Mouse (Mus musculus): ENCODE data around the gene Igsf21. TPM values are rescaled to one million over a fixed set of nuclear protein-coding genes. Genes with fewer than 3 reads are reported as not detected.

Igsf21 gene
- polyA plus RNA-seq, 1 experiment, result 0.35 TPM

DNA sequence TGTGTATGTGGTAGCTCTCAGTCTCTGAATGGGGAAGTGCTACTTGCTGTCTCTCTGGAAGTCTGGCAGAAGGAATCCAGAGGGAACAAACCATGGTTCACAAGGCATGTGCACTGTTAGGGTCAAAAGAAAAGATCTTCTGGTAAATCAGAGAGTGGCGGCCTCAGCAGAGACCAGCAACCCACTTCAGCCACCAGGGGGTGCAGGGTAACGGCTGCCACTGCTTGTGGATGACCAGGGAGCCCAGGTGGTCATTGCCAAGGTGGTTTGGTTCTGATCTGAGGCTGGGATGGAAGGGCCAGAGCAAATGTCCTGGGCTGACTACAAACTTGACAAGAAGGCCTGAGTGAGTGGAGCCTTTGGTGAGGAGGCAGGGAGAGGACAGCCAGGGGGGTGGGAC, 150.3 kb downstream of the Igsf21 start:
- DNase-seq (ENCODE audit: low read depth), result no peak

DNA sequence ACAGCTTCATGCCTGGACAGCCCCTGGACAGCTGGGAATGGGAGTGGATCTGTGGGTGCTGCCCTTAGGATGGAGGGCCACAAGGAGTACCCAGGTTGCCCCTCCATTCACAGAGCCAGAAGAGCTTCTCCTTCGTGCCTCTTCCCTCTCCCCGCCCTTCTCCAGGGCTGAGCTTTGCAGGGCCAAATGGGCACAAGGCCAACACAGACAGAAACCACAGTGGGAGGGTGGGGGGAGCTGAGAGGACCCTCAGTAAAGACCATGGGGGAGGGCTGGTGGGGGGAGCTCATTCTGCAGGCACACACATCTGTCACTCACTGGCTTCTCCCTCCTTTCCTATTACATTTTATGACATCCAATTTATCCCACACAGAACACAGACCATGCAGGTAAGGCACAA, 151.7 kb downstream of the Igsf21 start:
- DNase-seq (ENCODE audit: low read depth), result no peak

DNA sequence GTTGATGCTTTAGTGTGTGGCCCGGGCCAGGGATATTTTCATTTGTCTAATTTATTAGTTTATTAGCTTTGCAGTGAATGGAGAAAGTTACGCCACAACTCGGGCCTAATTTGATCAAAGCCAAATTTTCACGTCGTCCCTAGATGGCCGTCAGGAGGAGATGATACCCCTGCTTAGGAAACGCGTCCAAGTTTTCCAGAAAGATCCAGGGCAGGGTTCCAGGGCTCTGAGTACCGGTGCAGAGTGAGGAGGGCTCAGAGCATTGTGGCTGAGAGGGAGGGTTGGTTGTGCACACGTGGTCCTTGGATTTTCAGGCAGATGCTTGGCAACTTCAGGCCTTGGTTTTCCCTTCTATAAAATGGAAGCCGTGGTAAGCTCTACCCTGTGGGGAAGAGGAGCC, 154.2 kb downstream of the Igsf21 start:
- DNase-seq (ENCODE audit: low read depth), result no peak

DNA sequence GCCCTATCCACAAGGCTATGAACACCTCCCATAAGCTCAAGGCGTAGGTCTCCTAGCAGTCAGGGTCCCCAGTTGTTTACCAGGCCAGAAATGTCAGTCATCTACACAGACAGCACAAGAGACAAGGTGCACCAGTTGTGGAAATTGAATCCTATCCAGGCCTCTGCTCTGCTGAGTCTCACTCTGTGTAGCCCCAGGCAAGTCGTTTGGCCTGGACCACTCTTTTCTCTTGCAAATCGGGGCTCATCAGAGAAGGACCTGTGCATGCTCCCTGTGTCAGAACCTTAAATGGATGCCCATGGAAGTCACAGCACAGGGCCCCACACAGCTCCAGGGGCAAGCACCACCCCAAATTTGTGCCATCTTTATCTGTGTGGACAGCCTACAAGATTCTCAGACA, 154.9 kb downstream of the Igsf21 start:
- DNase-seq (ENCODE audit: low read depth), result no peak

DNA sequence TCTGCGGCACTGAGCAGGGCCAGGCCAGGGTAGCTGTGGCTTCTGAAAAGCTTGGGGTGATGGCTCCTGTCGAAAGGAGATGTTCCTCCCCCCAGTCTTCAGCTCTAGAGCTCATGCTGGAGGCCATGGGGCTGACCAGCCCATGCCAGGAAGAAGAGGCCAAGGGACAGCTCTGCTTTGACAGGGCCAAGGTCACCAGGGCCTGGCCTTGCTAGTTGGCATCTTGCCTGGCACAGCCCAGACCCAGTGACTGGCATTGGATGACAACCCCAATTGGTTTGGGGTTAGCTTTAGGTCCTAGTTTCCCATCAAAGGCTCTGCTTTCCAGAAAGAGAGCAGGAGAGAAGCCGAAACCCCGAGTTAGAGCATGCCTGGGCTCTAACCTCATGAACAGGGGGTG, 156.9 kb downstream of the Igsf21 start:
- no peak for DNase-seq (ENCODE audit: low read depth)

DNA sequence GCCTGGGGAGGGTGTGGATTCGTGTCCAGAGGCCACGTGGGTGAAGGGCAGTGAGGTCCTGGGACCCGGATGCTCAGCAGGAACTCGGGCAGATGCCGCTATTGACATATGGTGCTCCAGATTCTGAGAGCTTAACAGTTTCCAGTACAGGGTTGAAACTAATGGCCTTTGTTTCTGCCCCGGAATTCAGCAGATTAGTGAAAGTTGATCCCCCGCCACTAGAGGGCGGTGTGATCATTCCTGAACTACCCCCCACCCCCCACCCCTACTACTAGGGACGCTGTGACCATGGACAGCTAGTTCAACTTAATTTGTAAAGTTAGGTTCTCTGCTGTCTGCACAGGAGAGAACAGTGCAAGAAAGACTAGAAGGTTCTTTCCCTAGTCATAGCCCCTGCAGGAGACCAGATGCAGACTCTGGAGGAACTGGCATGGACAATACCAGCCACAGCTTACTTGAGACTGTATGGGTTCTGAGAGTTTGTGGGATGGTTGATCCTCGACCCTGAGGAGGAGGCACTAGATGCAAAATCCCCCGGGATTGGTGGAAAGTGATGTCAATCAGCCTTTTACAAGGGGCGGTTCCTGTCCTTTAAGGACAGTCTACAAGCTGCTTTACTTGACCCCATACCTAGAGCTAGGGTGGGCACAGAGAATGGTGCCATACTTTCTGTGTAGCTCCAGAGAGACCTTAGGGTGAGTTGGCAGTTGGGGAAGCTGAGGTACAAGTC, 157.7 kb downstream of the Igsf21 start:
- no peak for DNase-seq (ENCODE audit: low read depth)

DNA sequence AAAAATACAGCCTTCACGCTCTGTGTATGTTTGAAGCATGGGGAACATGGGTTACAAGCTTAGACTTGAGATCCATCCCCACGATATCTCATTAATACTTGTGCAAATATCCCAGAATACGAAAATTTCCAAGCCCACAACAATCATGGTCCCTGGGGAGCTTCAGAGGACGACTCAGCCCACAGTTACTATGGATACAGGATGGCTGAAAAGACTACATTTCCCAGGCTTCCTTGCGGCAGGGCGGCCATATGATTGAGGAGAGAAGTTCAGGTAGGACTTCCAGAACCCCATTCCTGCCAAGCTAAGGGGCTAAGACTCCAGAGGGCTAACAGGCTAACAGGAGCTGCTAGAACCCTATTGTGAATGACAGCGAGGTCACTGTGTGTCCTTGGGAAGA, 160.4 kb downstream of the Igsf21 start:
- DNase-seq (ENCODE audit: low read depth), result no peak

DNA sequence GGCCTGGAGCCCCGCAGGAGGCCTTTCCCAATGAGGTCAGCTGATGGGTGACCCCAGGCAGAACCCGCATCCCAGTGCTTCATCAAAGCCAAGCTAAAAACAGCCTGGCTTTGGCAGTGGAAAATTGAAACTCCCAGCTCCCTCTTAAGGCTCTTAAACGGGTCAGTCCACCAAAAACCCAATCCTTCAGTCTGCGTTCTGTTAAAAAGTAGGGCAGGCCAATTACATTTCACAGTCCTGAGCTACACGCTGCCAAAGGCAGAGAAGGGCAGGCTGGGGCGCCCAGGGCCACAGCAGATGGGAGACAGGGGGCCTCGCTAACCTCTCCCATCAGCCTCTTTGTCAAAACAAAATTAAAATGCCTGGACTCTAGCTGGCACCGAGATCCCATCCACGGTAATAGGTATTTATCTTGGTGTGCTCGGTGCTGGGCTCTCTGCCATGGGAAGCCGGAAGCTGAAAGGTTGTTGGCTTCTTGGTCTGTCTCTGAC, 162.0 kb downstream of the Igsf21 start:
- no peak for DNase-seq (ENCODE audit: low read depth)

DNA sequence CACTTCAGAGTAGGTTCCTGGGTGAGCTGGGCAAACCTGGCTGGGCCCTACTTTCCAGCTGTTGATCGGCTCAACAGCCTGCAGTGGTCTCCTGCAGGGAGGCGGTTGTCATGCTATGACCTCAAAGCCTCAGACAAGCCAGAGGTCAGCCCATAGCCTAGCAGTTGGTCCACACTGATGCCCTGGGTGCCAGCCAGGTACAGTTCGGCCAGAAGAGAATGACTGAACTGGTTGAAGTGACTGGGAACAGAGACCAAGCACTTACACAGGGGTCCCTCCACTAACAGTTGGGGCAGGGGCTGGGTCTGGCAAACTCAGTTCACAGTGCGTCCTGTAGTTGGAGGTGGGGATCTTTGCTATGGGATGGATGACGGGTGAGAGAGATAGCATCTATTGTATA, 162.5 kb downstream of the Igsf21 start:
- DNase-seq (ENCODE audit: low read depth), result no peak

DNA sequence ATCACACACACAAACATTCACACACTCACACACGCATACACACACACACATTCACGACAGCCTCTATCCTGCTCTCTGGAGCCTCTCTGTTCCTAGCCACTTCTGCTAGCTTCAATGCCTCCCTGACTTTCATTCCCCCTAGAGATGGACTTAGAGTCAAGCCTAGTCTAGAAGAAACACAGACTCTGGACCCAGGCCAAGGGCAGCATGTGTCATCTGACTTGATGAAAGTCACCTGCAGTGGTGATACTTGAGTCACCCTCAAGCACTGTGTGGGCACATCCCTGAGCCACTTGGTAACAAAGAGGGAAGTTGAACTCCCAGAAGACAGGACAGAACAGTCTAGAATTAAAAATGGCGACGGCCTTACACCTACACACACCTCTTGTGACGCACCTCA, 168.2 kb downstream of the Igsf21 start:
- DNase-seq (ENCODE audit: low read depth), result no peak

DNA sequence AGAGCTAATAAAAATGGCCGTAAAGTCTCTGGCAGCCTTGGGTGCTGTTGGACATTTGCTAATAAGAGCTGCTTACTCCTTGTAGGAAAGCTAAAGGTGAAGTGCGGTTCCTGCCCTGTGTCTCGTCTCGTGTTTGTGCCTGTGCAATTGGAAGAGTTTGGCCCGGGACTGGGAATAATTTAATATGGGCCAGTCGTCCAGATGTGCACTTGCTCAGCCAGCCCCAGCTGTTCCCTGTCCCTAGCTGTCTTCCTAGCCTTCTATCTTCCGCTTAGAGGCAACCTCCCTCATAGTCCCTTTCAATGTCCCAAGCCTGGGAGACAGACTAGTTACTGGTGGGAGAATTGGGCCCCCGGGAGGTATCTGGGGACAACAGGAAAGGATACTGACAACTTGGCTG, 169.0 kb downstream of the Igsf21 start:
- no peak for DNase-seq (ENCODE audit: low read depth)

DNA sequence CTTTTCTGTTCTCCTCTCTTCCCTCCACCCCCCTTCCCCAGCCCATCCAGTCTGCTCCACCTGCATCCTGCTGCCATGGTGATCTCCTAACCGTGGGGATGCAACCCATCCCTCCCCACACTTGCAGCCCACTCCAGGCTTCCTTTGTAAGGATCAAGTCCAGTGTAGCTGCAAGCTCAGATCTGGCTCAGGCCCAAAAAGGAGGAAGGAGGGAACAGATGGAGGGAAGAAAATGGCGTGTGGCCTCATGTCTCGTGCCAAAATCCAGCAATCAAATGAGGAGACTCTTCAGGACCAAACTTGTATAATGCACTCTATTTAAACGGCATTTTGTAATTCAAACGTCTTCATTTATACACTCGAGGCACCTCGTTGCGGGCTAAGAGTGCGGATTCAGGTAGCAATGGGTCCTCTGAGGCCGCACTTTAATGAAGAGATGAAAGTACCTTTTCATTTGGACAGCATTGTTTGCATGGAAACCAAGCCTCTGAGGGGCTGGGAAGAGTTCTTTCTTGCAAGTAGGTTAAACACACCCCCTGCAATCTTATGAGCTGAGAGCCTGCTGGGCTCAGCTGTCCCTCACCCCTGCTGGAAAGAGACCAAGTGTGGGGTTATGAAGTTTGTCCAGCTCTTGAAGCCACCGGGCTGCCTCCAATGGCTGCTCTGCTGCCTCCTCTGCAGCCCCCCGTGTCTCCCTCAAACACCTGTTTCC, 169.6 kb downstream of the Igsf21 start:
- DNase-seq (ENCODE audit: low read depth), result no peak

DNA sequence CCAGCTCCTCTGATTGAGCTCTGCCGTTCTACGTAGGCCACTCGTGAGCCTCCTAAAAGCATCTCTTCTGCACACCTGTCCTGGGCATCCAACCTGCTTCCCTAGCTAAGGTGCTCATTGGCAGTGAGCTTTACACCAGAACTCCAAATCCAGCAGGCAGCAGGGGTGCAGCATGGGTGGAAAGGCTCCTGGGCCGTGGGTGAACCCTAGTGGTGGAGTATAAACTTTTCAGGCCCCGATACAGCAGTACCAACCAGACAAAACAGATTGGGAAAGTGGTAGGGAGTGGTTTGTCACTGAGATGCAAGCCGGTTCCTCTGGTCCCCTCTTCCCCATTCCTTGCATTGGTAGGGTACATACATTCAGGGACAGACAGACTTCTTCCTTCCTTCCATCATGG, 170.2 kb downstream of the Igsf21 start:
- DNase-seq (ENCODE audit: low read depth), result no peak

DNA sequence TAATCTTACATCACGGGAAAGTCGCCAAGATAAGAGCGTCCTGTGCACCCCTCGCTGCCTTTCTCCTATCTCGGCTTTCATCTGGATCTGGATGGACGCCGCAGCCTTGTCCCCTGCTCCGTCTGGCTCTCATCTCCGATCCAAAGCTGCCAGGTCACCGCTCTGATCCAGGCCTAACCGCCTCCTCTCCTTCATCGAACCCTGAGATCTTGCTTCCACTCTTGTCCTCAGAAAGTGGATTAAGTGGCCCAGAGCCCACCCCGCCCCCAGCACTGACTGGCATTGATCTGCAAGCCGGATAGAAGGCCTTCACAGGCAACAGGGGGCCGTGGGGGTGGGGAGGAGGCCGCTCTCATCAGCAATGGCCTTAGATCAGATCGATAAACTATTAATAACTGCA, 175.5 kb downstream of the Igsf21 start:
- DNase-seq (ENCODE audit: low read depth), result no peak

DNA sequence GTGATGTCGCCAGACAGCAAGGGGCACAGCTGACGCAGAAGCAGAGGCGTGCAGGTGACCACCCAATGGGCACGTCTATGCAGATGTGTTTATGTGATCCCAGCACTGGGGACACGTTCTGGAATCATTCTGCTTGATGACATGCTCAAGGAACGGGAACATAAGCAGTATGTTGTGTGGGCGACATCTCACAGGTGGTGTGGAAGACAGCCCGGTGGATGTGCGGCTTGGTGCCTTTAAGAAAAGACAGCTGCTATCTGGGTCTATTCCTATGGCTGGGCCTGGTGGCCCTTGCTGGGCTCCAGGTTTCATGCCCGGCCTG, 176.3 kb downstream of the Igsf21 start:
- DNase-seq (ENCODE audit: low read depth), result no peak

DNA sequence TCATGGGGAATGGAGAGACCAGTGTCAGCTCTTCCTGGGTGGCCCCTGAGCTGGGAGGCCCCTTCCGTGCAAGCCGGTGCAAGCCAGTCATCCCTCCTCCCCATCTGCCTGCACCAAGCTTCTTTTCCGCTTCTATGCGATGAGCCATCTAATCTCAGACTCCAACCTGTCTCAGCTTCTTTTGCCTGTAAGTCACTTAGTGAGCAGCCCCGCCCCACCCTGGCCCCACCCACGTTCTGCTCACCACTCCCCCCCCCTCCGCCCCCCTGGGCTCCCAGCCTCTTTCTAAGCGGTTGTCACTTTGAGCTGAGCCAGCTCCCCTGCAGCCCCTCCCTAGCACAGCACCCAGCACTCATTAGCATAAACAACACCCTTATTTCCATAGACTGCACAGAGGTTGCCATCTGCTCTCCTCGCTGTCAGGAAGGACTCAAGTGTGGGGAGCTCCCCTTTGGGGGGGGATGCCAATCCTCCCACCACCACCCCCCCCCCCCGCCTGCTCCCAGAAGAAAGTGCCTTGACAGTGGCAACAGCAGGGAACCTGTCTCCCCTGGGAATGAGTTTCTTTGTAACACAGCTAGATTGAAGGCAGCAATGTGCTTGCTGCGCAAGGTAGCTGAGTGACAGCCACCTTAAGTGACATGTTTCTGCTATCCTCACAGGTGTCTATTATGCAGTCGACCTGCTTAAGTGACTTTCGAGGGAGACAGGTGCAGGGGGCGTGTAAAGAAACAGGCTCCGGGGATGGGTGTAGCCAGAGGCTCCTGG, 176.8 kb downstream of the Igsf21 start:
- DNase-seq (ENCODE audit: low read depth), result no peak

DNA sequence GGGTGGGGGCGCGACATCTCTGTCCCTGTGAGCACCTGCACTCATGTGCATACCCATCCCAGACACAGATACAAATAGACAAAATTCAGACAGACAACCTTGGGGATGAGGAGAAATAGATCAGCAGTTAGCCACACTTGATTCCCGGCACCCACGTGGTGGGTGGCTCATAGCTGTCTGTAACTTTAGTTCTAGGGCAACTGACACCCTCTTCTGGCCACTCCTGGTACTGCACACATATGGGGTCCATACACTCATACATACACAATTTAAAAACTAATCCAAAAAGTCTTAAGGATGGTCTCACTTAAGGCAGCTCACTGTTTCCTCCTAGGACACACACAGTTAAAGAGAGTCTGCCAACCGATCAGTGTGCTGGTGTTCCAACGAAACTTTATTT, 178.1 kb downstream of the Igsf21 start:
- DNase-seq (ENCODE audit: low read depth), result no peak

DNA sequence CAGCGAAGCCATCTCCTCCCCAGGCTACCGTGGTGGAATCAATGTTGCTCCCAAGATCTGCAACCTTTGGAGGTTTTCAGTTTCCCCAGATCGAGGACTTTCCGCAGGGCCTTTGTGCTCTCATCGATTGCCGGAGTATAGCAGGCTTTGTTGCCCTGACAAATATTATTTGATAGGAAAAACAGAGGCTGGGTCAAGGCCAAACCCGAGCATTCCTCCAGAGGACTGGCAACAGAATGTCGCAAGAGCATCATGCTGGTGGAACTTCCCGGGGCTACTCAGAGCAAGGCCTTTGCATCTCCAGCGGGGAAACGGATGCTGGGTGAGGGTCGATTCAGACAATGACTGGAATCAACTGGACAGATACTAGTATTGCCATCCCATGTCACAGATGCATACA, 180.6 kb downstream of the Igsf21 start:
- DNase-seq (ENCODE audit: low read depth), result no peak

DNA sequence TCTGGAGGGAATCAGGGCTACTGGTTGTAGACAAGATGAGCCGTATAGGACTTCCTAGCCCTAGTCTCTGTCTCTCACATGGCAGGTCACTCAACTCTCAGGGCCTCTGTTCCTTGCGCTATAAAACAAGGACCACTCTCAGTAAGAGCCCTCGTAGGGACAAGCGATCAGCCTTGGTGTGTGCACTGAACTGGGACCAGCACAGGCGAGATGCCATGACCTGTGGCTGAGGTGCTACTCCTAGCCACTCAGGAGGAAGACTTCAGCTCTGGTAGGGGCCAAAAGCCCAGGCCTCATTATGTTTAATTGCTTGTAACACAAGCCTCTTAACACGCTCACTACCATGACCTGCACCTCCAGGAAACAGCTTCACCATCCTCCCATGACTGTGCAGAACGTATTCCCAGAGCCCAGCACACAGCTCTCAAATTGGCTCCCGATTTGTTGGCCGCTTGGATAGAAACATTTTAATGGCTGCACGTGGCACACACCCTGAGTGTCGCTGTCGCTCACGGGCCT, 183.4 kb downstream of the Igsf21 start:
- no peak for DNase-seq (ENCODE audit: low read depth)

DNA sequence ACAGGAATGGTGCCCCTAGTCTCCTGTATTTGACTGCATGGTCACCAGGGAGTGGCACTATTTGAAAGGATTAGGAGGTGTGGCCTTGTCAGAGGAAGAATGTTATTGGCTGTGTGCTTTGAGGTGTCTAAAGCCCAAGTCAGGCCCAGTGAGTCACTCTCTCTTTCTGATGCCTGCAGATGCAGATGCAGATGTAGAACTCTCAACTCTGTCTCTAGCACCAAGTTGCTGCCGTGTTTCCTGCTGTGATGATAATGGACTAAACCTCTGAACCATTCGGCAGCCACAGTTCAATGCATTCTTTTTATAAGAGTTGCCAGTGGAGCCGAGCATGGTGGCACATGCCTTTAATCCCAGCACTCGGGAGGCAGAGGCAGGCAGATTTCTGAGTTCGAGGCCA, 186.3 kb downstream of the Igsf21 start:
- no peak for DNase-seq (ENCODE audit: low read depth)

DNA sequence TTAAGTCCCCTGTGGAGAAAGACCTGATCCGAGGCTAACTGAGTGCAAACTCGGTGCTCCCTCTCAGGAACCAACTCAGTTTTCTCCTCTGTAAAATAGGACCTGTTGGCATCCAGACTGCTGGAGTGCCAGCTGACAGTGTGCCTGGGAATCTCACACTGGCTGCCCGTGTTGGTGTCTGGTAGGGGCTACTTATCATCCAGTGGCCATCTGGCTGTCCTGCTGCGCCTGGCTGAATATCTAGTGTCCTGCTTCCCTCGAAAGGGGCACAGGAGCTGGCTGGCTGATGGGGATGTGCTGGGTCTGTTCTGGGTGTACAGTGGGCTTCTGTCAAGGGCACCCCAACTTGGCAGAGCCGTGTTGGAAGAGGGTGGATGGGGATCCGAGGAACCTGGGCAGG, 193.5 kb downstream of the Igsf21 start:
- DNase-seq (ENCODE audit: low read depth), result no peak

DNA sequence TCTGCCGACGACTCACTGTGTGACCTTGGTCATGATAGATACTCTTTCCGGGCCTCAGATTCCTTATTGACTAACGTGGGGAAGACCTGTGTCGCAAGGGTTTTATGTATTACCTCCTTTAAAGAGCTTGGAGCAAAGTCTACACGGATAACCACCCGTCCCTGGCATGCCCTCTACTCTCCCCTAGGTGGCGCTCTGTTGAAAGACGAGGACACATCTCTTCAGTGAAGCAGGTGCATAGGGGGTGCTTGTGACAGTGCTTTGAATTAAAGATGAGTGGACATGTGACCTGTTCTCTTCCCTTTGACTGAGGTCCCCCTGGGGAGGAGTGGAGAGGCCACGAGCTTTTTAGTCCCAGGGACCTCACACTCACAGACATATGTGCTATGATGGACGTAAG, 194.0 kb downstream of the Igsf21 start:
- DNase-seq (ENCODE audit: low read depth), result no peak
